Mouse (Mus musculus) lung, postnatal 4 days (tissue): ENCODE measurements around the gene Anapc11.
"Not testable (repeated sequence)": the region's sequence is repeated elsewhere in the genome, so short reads cannot be mapped to it uniquely, and the experiment has no call there.

Experiments
- DNase-seq, 2 experiments: peaks; one replicate each; pipeline ENCODE4 v3.0.0; 2021

Gene Anapc11

DNA sequence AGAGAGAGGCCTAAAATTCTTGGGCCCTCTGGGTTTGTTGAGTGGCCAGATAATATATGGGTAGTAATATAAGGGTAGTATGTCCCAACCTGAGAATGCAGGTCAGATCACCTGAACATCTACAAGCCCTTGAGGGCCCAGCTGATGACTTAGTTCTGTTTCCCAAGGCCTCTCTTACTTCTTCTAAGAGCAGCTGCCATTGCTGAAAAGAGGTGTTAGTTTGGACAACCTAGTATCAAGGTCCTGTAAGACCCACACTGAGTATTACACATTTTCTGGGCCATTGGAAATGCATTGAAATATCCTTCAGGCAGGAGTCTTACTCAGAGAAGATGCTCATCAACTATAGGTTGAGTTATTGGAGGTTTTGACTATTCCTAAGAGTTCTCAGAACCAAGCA is 22.3 kb upstream of the Anapc11 start:
- DNase-seq, result no peak

GRCm38 (mm10) chr11:120576365-120576981 is 21.7 kb upstream of the Anapc11 start:
- no peak for DNase-seq

DNA sequence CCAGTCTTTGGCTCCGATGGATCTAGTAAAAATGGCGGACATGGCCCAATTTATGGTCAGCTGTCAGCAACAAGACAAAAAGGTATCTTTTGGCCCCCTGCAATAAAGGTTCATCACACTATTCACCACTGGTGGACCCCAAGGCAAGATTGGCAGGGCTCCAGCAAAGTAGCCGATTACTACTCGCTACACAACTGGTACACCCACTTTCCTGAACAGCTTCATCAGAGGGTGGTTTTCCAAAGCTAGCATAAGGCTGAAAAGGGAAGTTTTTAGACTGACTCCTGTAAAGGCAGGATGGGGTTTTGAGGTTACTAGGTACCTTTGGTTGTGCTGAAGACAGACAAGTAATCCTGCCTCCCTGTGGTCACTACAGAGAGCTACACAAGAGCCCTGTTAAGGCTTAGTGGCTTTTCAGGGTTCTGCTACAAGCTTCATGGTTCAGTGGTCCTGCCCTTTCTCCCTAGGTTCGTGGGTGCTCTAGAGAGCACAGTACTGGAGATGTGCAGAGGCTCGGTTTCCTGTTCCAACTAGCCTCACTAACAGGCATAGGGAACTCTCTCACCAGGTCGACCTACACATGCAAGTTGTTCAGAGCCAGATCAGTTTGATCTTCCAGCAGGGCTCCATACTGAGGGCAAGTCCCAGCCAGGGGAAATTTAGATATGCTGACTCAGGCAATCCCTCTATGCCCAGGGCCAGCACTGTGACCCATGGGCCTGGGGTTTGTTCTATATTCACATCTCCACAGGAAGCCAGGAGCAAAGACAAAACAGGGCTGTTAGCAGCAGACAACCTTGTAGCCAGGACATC is 20.8 kb upstream of the Anapc11 start:
- DNase-seq, result peak in 1 of 2 experiments; percentile 18

- no peak for DNase-seq
Observed at GRCm38 (mm10) chr11:120578024-120578693, 20.1 kb upstream of the Anapc11 start.

- peak in 1 of 2 experiments; percentile 11 for DNase-seq
Observed at GRCm38 (mm10) chr11:120578694-120579243, 19.5 kb upstream of the Anapc11 start.

- peak; percentile 59 to 85 for DNase-seq
Observed at GRCm38 (mm10) chr11:120579316-120580107, 18.7 kb upstream of the Anapc11 start.

DNA sequence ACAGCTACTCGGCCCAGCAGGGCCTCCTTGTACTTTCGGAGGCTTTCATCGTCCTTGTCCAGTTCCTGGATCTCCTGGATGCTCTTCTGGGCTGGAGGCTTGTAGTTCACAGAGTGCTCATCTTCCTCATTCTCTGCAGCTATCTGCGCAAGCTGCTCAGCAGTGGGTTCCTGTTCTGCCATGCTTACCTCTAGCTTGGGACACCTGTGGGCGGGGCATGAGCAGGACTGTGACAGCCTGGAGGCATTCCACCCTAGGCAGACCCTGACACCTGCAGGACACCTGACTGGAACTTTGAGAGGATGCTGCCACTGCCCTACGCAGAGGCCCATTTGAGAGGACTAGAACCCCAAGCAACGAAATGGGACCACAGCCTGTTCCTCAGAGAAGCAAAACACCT is 18.0 kb upstream of the Anapc11 start:
- peak; percentile 49 to 54 for DNase-seq

- DNase-seq, result peak; percentile 67 to 72
Observed at GRCm38 (mm10) chr11:120580871-120581331, 17.3 kb upstream of the Anapc11 start.

- DNase-seq, result peak; percentile 93
Observed at GRCm38 (mm10) chr11:120581490-120582267, 16.5 kb upstream of the Anapc11 start, which contains the start of gene Arhgdia. Gene Arhgdia (minus strand): TSS chr11:120581624.

GRCm38 (mm10) chr11:120582268-120582981 is 15.8 kb upstream of the Anapc11 start:
- peak in 1 of 2 experiments; percentile 62 for DNase-seq

GRCm38 (mm10) chr11:120582982-120583293 is 15.3 kb upstream of the Anapc11 start:
- not testable (repeated sequence) for DNase-seq

- no peak for DNase-seq
Observed at GRCm38 (mm10) chr11:120583937-120584336, 14.3 kb upstream of the Anapc11 start.

DNA sequence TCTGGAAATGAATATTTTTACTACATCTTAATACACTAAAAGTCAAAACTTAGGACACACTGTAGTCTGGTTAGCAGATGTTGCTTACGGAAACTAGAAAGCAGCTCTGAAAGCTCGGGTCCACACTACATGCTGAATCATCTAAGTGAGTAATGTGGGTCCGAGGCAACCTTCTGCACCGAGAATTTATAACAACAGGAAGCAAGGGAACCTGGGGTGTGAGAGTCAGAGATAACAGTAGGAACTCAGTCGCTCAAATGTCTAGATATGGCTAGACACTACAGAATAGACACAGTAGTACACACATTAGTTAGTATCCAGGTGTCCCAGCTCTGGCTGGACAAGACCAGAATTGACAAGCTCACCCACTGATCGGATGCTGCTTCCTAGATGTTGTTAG is 9.7 kb upstream of the Anapc11 start:
- no peak for DNase-seq

- DNase-seq, result no peak
Observed at GRCm38 (mm10) chr11:120597240-120598235, 683 bp upstream of the Anapc11 start.

- no peak for DNase-seq
Observed at GRCm38 (mm10) chr11:120598990-120599549, 849 bp downstream of the Anapc11 start.

DNA sequence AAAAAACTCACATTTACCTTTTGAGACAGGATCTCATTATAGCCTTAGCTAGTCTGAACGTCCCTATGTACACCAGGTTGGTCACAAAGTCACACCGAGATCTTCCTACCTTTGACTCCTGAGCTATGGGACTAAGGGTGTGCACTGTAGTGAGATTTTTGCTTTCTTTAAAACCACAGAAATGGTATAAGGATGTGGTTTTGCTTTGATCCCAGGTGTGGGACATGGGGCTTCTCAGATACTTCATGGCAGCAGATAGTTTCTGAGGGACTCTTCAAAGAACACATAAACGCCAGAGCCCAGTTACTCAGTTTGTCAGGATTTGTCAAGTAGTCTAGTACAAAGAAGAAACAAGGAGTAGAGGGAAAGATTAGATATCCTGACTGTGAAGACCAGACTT is 2.5 kb downstream of the Anapc11 start:
- no peak for DNase-seq

DNA sequence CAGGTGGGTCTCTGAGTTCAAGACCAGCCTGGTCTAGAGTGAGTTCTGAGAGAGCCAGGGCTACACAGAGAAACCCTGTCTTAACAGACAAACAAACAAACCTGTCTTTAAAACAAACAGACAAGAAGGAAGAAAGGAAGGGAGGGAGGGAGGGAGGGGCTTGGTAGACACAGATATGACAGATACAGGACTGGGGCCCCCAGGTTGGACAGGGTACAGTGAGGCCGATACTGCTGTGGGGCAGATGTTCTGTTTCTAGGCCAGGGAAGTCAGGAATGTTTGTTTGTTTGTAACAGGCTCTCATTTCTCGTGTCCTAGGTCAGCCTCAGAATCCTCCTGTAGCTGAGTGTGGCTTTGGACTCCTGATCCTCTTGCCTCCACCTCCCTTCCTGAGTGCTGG is 5.3 kb downstream of the Anapc11 start:
- DNase-seq, result no peak

- no peak for DNase-seq
Observed at GRCm38 (mm10) chr11:120605667-120606066, 7.4 kb downstream of the Anapc11 start.

GRCm38 (mm10) chr11:120606764-120607163 is 8.5 kb downstream of the Anapc11 start:
- DNase-seq, result no peak
